Mouse (Mus musculus) neural tube, embryonic 14.5 days (tissue): ENCODE measurements at regions not wholly inside any gene's neighbourhood (a gene's known extent, or its start where the extent isn't known, plus 50 kb on each side); places are given as distances from the start of the nearest gene placed in this dataset.

Experiments used
- ATAC-seq: fragments of 200-750 bp; cut with Nextera tagmentation; 2 replicates; pipeline ENCODE4 v1.8.0; 2017; ENCODE audit warnings: low read depth, mild to moderate bottlenecking, moderate TSS enrichment, moderate library complexity
- H3K27ac ChIP-seq: fragments of 300-500 bp; sonication (generic); 2 replicates; pipeline ENCODE4 v1.5.1; 2014; ENCODE audit warnings: low read depth, mild to moderate bottlenecking, control low read depth, low read length, moderate library complexity, mixed read lengths
- H3K27me3 ChIP-seq: fragments of 300-500 bp; sonication (generic); 2 replicates; pipeline ENCODE4 v1.6.1; 2014; ENCODE audit warnings: low read length; ENCODE audit not compliant: control insufficient read depth, insufficient read depth
- H3K36me3 ChIP-seq: fragments of 300-500 bp; sonication (generic); 2 replicates; pipeline ENCODE4 v1.6.1; 2014; ENCODE audit warnings: low read length, mixed read lengths; ENCODE audit not compliant: control insufficient read depth, insufficient read depth
- H3K4me1 ChIP-seq: fragments of 300-500 bp; sonication (generic); 2 replicates; pipeline ENCODE4 v1.6.1; 2014; ENCODE audit warnings: low read length; ENCODE audit not compliant: control insufficient read depth, insufficient read depth
- H3K4me2 ChIP-seq: fragments of 300-500 bp; sonication (generic); 2 replicates; pipeline ENCODE4 v1.6.1; 2014; ENCODE audit warnings: mild to moderate bottlenecking, low read depth, low read length, control low read depth
- H3K4me3 ChIP-seq: fragments of 300-500 bp; sonication (generic); 2 replicates; pipeline ENCODE4 v1.5.1; 2014; ENCODE audit warnings: low read depth, low read length, control low read depth, mixed read lengths
- H3K9ac ChIP-seq: fragments of 300-500 bp; sonication (generic); replicated peaks from 2 replicates; pipeline ENCODE4 v1.6.1; 2014; ENCODE audit warnings: low read depth, mild to moderate bottlenecking, control low read depth, low read length, mixed read lengths
- H3K9me3 ChIP-seq: fragments of 300-500 bp; sonication (generic); 2 replicates; pipeline ENCODE4 v1.6.1; 2016; ENCODE audit warnings: low read length; ENCODE audit not compliant: control insufficient read depth
- WGBS: fragments of 180-500 bp; shearing (Covaris S2); extraction: QIAGEN DNeasy Blood & Tissue Kit; methylation state at CpG from one replicate; pipeline ENCODE4 v1.1.7; 2014; 5-methylcytosine and 5-hydroxymethylcytosine counted together

DNA sequence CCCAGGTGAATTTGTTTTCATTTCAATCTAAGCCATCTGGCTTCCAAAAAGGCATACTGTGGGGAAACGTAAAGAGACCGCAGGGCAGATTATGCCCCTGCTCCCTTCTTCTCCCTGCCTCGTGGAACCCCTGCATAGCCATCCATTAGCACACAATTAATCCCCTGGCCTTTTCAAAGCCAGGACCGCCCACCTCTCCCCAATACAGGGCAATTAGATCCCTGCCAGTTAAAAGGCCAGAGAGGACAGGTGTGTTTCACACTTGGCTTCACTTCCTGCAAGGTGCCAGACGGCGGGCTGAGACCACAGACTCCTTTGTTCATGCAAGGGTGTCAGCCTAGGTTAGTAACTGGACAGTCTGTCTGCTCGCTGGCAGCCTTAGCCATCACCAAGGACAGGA is 93.1 kb upstream of the Kit start:
- no peak for ATAC-seq
- no peaks in the 10 kb centered on the region for H3K4me1 ChIP-seq
- H3K27ac ChIP-seq, result no peak overlapping the region
- no peaks in the 10 kb centered on the region for H3K9me3 ChIP-seq
- no peaks in the 10 kb centered on the region for H3K27me3 ChIP-seq
- H3K4me3 ChIP-seq, result no peak overlapping the region
- H3K36me3 ChIP-seq, result no peaks in the 10 kb centered on the region
- H3K4me2 ChIP-seq, result no peak overlapping the region
- no peak overlapping the region for H3K9ac ChIP-seq
- 14% methylated on average over 7 of the region's 7 CpGs for WGBS

DNA sequence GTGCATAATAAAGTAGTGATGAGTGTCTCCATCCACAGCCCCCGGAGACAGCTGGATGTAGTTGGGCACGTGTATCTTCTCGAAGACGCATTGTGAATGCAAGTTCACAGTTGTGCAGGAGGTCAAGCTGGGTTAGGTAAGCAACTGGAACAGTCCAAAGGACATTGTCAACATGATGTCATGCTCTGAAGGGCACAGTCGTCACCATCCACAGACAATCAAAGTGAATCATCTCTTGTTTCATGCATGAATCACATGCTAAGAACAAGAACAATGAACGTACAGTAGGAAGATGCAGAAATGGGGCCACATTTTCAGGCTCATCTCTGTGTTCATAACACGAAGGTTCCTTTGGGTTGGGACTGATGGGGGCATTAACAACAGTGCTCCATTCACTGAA is 90.4 kb upstream of the Kit start:
- Histone ChIP-seq H3K27me3 (no peaks in the 10 kb centered on the region), H3K9me3 (no peaks in the 10 kb centered on the region), H3K9ac (no peak overlapping the region), H3K4me1 (no peaks in the 10 kb centered on the region), H3K36me3 (no peaks in the 10 kb centered on the region), H3K27ac (no peak overlapping the region), H3K4me2 (no peak overlapping the region), H3K4me3 (no peak overlapping the region)
- ATAC-seq, result no peak
- 90% methylated on average over 7 of the region's 7 CpGs for WGBS

DNA sequence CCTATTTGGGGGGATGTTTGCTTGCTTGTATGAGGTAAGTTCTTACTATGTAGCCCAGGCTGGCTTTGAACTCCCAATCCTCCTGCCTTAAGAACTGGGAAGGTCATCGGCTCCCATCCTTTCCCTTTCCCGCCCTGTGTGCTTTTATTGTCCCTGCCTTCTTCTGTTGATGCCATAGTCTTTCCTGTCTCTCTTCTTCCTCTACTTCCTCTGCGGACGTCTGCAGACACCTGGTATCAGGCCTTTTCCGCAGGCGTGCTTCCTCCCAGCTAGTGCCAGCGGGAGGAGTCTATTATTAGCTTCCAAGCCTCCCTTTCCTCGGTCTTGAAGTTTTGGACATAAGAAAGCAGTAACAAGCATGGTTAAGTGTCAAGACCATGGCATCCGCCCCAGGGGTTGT is 83.9 kb upstream of the Kit start:
- H3K36me3 ChIP-seq, result no peaks in the 10 kb centered on the region
- no peak overlapping the region for H3K4me2 ChIP-seq
- H3K27ac ChIP-seq, result no peak overlapping the region
- no peaks in the 10 kb centered on the region for H3K9me3 ChIP-seq
- H3K27me3 ChIP-seq, result no peaks in the 10 kb centered on the region
- no peaks in the 10 kb centered on the region for H3K4me1 ChIP-seq
- no peak overlapping the region for H3K9ac ChIP-seq
- H3K4me3 ChIP-seq, result no peak overlapping the region
- WGBS, result 85% methylated on average over 9 of the region's 9 CpGs
- ATAC-seq, result no peak

DNA sequence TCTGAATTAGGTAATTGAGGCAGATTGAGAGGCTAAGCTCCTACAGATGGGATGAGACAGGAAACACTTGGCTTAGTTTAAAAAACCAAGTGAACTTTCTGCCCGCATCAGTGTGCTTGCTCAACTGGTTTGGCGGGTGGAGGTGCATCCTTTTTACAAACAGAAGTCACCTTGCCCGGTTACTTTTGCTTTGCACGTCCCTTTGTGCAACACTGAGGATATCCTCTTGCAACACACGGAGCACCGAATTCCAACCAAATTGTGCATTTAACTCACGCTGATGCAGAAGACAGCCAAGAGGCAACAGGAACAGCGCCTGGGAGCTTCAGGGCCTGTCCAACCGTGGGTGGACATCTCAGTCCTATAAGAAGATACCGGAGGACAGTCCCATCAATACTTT is 80.6 kb upstream of the Kit start:
- no peak overlapping the region for H3K4me3 ChIP-seq
- no peak overlapping the region for H3K27ac ChIP-seq
- H3K9me3 ChIP-seq, result no peaks in the 10 kb centered on the region
- no peaks in the 10 kb centered on the region for H3K4me1 ChIP-seq
- H3K9ac ChIP-seq, result no peak overlapping the region
- ATAC-seq, result no peak
- 94% methylated on average over 10 of the region's 10 CpGs for WGBS
- no peaks in the 10 kb centered on the region for H3K36me3 ChIP-seq
- H3K27me3 ChIP-seq, result no peaks in the 10 kb centered on the region
- no peak overlapping the region for H3K4me2 ChIP-seq

- 85% methylated on average over 3 of the region's 3 CpGs for WGBS
- Histone ChIP-seq H3K27me3 (no peaks in the 10 kb centered on the region), H3K4me3 (no peak overlapping the region)
These were observed 75.7 kb upstream of the Kit start for GRCm38 (mm10) chr5:75499053-75499452.

GRCm38 (mm10) chr5:75499695-75500094 is 75.0 kb upstream of the Kit start:
- ATAC-seq, result no peak

More at GRCm38 (mm10) chr5:75499053-75499452, 75.7 kb upstream of the Kit start:
- Histone ChIP-seq H3K9me3 (no peaks in the 10 kb centered on the region), H3K9ac (no peak overlapping the region), H3K27ac (no peak overlapping the region), H3K36me3 (no peaks in the 10 kb centered on the region), H3K4me2 (no peak overlapping the region), H3K4me1 (no peaks in the 10 kb centered on the region)
- no peak for ATAC-seq

GRCm38 (mm10) chr5:75500654-75501416 is 73.9 kb upstream of the Kit start:
- ATAC-seq, result no peak

More at GRCm38 (mm10) chr5:75499695-75500094, 75.0 kb upstream of the Kit start:
- no peaks in the 10 kb centered on the region for H3K9me3 ChIP-seq
- H3K9ac ChIP-seq, result no peak overlapping the region
- WGBS, result 88% methylated on average over 5 of the region's 5 CpGs
- no peak overlapping the region for H3K4me2 ChIP-seq
- H3K27ac ChIP-seq, result no peak overlapping the region
- H3K36me3 ChIP-seq, result no peaks in the 10 kb centered on the region
- H3K4me3 ChIP-seq, result no peak overlapping the region
- no peaks in the 10 kb centered on the region for H3K4me1 ChIP-seq
- no peaks in the 10 kb centered on the region for H3K27me3 ChIP-seq

GRCm38 (mm10) chr5:75503673-75504072 is 71.0 kb upstream of the Kit start:
- no peak overlapping the region for H3K27ac ChIP-seq
- no peaks in the 10 kb centered on the region for H3K4me1 ChIP-seq
- ATAC-seq, result no peak
- no peak overlapping the region for H3K4me2 ChIP-seq
- H3K36me3 ChIP-seq, result no peaks in the 10 kb centered on the region
- 93% methylated on average over 3 of the region's 3 CpGs for WGBS
- no peaks in the 10 kb centered on the region for H3K27me3 ChIP-seq
- H3K9me3 ChIP-seq, result no peaks in the 10 kb centered on the region
- no peak overlapping the region for H3K9ac ChIP-seq
- no peak overlapping the region for H3K4me3 ChIP-seq

More at GRCm38 (mm10) chr5:75500654-75501416, 73.9 kb upstream of the Kit start:
- 68% methylated on average over 8 of the region's 8 CpGs for WGBS
- no peaks in the 10 kb centered on the region for H3K4me1 ChIP-seq
- no peaks in the 10 kb centered on the region for H3K9me3 ChIP-seq
- no peak overlapping the region for H3K4me2 ChIP-seq
- no peak overlapping the region for H3K4me3 ChIP-seq
- no peaks in the 10 kb centered on the region for H3K36me3 ChIP-seq
- H3K27me3 ChIP-seq, result no peaks in the 10 kb centered on the region
- no peak overlapping the region for H3K9ac ChIP-seq
- no peak overlapping the region for H3K27ac ChIP-seq

GRCm38 (mm10) chr5:75512521-75513422 is 61.9 kb upstream of the Kit start:
- Histone ChIP-seq H3K9ac (no peak overlapping the region), H3K36me3 (no peaks in the 10 kb centered on the region), H3K27me3 (no peaks in the 10 kb centered on the region), H3K9me3 (no peaks in the 10 kb centered on the region), H3K4me2 (no peak overlapping the region), H3K4me3 (no peak overlapping the region), H3K27ac (no peak overlapping the region), H3K4me1 (no peaks in the 10 kb centered on the region)
- 77% methylated on average over 20 of the region's 20 CpGs for WGBS
- no peak for ATAC-seq
